Mouse (Mus musculus): Measurements from ENCODE around the gene Myo1e.

DNA sequence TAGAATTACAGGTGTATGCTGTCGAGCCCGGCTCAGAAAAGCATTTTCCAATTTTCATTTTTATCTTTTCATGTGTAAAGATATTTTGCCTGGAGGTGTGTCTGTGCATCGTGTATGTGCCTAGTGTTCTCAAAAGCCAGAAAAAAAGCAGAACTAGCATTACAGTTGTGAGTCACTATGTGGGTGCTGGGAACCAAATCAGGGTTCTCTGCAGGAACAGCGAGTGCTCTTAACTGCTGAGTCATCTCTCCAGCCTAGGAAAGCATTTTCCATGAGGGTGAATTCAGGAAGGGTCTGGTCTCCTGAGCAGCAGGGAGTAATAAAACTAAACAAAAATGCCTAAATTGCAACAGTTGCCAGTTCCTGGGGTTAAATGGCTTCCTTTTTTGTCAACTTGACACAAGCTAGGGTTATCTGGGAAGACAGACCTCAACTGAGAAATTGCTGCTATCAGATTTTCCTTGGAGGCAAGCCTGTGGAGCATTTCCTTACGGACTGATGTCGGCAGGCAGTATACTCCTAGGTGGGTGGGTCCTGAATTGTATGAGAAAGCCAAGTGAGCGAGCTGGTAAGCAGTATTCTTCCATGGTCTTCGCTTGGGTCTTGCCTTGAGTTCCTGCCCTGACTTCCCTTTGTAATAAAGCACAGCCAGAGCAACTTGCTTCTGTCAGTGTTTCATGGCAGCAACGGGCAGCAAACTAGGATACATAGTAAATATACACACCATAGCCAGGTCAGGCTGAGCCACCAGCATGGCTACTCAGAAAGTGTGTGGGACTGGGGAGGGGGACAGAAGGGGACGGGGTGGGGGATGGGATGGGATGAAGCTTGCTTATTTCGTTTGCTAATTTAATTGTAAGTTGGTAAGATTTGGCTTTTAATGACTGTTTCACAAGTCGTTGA lies 184.8 kb downstream of the Myo1e start:
- TF ChIP-seq ZC3H11A (IDR thresholded peaks at IDR 0.05; ENCODE audit: borderline replicate concordance, low read depth, low read length) (no peak), MAFK (IDR thresholded peaks at IDR 0.05; ENCODE audit: insufficient read depth, low read depth, low read length) (peak; percentile 61; the same call in 1 of the 2 replicates), CHD2 (IDR thresholded peaks at IDR 0.05; ENCODE audit: low read depth, low read length) (no peak)

All from ES-E14 (cell line).